Mouse (Mus musculus) heart, adult 2 months (tissue): ENCODE measurements around the gene Sprn.

Source experiments
- CTCF ChIP-seq: fragments of 200-600 bp; IDR thresholded peaks from 2 replicates; pipeline ENCODE4 v1.8.1; 2022; ENCODE audit warnings: antibody characterized with exemption, mild to moderate bottlenecking, moderate library complexity
- POLR2A ChIP-seq: fragments of 200-500 bp; IDR thresholded peaks from 2 replicates; pipeline ENCODE4 v1.6.1; 2011; ENCODE audit warnings: mild to moderate bottlenecking, low read depth, low read length, control low read depth; ENCODE audit not compliant: insufficient read depth

GRCm38 (mm10) chr7:140192445-140192844 is 37.8 kb upstream of the Sprn start:
- TF ChIP-seq CTCF (no peak), POLR2A (no peak)
